Mouse (Mus musculus) stomach, embryonic 14.5 days (tissue): ENCODE measurements around the gene Clk2. TPM values are rescaled to one million over a fixed set of nuclear protein-coding genes. Genes with fewer than 3 reads are reported as not detected.
"Not testable (repeated sequence)": the region's sequence is repeated elsewhere in the genome, so short reads cannot be mapped to it uniquely, and the experiment has no call there.

Source experiments
- ATAC-seq: fragments of 200-750 bp; cut with Nextera tagmentation; 2 replicates; pipeline ENCODE4 v1.8.0; 2017; ENCODE audit warnings: low read depth, moderate TSS enrichment; ENCODE audit not compliant: insufficient number of reproducible peaks, insufficient read depth, low FRiP score
- H3K27ac ChIP-seq: fragments of 300-500 bp; sonication (generic); 2 replicates; pipeline ENCODE4 v1.5.1; 2014; ENCODE audit warnings: mild to moderate bottlenecking, low read length, moderate library complexity, mixed read lengths
- H3K27me3 ChIP-seq: fragments of 300-500 bp; sonication (generic); 2 replicates; pipeline ENCODE4 v1.6.1; 2014; ENCODE audit warnings: low read length, control low read depth, mixed read lengths; ENCODE audit not compliant: control insufficient read depth, insufficient read depth
- H3K36me3 ChIP-seq: fragments of 300-500 bp; sonication (generic); 2 replicates; pipeline ENCODE4 v1.6.1; 2014; ENCODE audit warnings: mild to moderate bottlenecking, control low read depth, low read length, moderate library complexity, mixed read lengths; ENCODE audit not compliant: control insufficient read depth, insufficient read depth
- H3K4me1 ChIP-seq: fragments of 300-500 bp; sonication (generic); 2 replicates; pipeline ENCODE4 v1.6.1; 2014; ENCODE audit warnings: low read length, control low read depth, mixed read lengths; ENCODE audit not compliant: control insufficient read depth, insufficient read depth
- H3K4me2 ChIP-seq: fragments of 300-500 bp; sonication (generic); replicated peaks from 2 replicates; pipeline ENCODE4 v1.6.1; 2014; ENCODE audit warnings: low read depth, low read length, control low read depth
- H3K4me3 ChIP-seq: fragments of 300-500 bp; sonication (generic); 2 replicates; pipeline ENCODE4 v1.5.1; 2014; ENCODE audit warnings: low read depth, low read length, control low read depth
- H3K9ac ChIP-seq: fragments of 300-500 bp; sonication (generic); replicated peaks from 2 replicates; pipeline ENCODE4 v1.6.1; 2014; ENCODE audit warnings: low read depth, mild to moderate bottlenecking, control low read depth, low read length, moderate library complexity, mixed read lengths
- H3K9me3 ChIP-seq: fragments of 300-500 bp; sonication (generic); 2 replicates; pipeline ENCODE4 v1.6.1; 2016; ENCODE audit warnings: low read depth, low read length, control low read depth; ENCODE audit not compliant: control insufficient read depth
- WGBS: fragments of 180-500 bp; shearing (Covaris S2); extraction: QIAGEN DNeasy Blood & Tissue Kit; methylation state at CpG from one replicate; pipeline ENCODE4 v1.1.7; 2014; 5-methylcytosine and 5-hydroxymethylcytosine counted together
- polyA plus RNA-seq: library from polyadenylated mRNA; unstranded; fragments of >200 nt; fragmentation: Nextera tagmentation; extraction: Ambion mirVana; gene quantifications from 2 replicates; pipeline ENCODE4 v1.2.1, GENCODE M21; 2014

Clk2 gene
- polyA plus RNA-seq, 1 experiment from 2014 or later: 35.1 TPM

DNA sequence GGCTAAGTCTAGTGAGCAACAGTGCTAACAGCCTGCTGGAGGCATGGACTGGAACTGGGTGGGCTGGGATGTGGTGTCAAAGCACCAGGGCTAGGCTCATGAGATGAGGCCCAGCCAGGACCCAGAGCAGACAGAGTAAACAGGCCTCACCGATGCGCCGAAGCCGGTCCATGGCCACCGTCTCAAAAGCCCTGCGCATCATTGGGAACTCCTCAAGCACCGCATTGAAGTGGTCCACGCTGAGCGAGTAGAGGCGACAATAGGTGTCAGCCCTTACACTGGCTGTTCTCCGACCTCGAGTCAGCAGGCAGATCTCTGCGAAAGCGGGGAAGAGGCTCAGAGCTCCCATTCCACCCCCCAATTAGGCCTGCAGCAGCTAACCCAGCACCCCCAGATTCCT is 16.0 kb upstream of the Clk2 start:
- 68% methylated on average over 14 of the region's 14 CpGs for WGBS
- ATAC-seq: no peak
- peaks cover 5% of the 10 kb centered on the region; the same call in 1 of the 2 replicates for H3K27me3 ChIP-seq

DNA sequence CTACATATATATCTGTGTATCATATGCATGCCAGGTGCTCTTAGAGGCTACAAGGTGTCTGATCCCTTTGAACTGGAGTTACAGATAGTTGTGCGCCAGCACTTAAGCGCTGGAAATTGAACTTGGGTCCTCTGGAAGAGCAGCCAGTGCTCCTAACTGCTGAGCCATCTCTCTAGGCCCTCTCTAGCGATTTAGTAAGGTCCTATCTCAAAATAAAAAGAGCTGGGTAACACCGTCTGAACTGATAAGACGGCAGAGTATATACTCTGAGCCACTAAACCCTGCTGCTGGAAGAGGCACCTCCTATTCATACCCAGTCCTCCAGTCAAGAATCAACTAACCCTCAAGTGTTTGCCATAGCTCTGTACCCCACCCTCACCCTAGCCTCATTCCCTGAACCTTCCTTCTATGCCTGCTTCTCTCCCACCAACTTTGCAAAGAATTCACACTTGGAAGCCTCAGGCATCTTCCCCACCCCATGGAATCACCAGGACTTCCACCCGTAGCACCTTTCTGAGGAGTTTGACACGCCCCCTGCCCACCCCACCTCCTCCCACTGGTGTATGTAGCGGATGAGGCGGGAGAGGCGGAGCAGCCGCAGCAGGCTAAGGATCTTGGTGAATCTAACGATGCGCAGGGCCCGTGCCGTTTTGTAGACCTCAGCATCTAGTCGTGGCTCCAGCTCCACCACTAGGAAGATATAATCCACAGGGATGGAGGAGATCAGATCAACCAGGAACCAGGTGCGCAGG is 12.3 kb upstream of the Clk2 start:
- 44% methylated on average over 17 of the region's 17 CpGs for WGBS
- H3K4me3 ChIP-seq: no peak overlapping the region
- H3K4me1 ChIP-seq: no peaks in the 10 kb centered on the region
- H3K9me3 ChIP-seq: no peaks in the 10 kb centered on the region
- H3K36me3 ChIP-seq: no peaks in the 10 kb centered on the region
- ATAC-seq: no peak
- no peak overlapping the region for H3K9ac ChIP-seq
- H3K27me3 ChIP-seq: peaks cover 5% of the 10 kb centered on the region; the same call in 1 of the 2 replicates
- H3K4me2 ChIP-seq: no peak overlapping the region
- no peak overlapping the region for H3K27ac ChIP-seq

More for the DNA sequence above, 16.0 kb upstream of the Clk2 start:
- no peaks in the 10 kb centered on the region for H3K9me3 ChIP-seq
- no peak overlapping the region for H3K4me3 ChIP-seq
- H3K4me2 ChIP-seq: no peak overlapping the region
- no peak overlapping the region for H3K27ac ChIP-seq
- H3K4me1 ChIP-seq: no peaks in the 10 kb centered on the region
- no peak overlapping the region for H3K9ac ChIP-seq
- no peaks in the 10 kb centered on the region for H3K36me3 ChIP-seq

DNA sequence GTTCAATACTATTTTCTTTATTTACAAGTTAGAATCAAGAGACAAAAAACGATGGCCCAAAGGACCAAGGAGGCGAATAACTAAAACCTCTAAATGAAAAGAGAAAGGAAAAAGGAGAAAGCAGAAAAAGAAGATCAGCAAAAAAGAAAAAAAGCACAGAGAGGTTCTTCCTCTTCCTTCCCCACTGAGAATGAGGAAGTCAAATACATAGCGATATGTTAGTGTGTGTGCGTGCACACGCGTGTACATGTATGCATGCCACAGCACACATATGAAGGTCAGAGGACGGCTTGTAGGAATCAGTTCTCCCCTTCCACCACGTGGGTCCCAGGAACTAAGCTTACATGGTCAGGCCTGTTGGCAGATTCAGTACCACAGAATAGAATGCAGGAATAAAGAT is 7.6 kb upstream of the Clk2 start:
- 89% methylated on average over 8 of the region's 8 CpGs for WGBS

DNA sequence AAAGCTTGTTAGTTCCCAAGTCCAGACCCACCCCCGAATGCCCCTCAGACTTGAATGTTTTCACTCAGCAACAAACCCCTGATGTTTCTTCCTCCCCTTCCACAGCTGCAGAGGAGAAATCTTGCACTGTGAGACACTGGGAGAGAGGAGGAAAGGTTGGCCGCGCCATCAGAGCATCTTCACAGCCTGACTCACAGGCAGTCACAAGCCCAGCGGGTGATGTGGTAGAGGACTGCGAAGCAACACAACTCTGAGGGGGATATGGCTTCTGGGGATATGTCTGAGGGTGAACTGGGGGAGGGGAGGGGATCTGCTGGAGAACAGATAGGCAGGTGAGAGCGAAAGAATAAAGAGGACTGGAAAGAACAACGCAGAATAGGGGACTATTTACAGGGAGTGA is 5.9 kb upstream of the Clk2 start:
- H3K9ac ChIP-seq: no peak overlapping the region
- no peak for ATAC-seq
- no peaks in the 10 kb centered on the region for H3K27me3 ChIP-seq
- H3K4me1 ChIP-seq: 0 out of 2 replicates have a peak, but pooled peaks cover 8% of the 10 kb centered on the region
- H3K27ac ChIP-seq: no peak overlapping the region
- H3K36me3 ChIP-seq: no peaks in the 10 kb centered on the region
- H3K4me3 ChIP-seq: no peak overlapping the region
- H3K9me3 ChIP-seq: no peaks in the 10 kb centered on the region
- 17% methylated on average over 7 of the region's 7 CpGs for WGBS
- no peak overlapping the region for H3K4me2 ChIP-seq

More for the DNA sequence above, 7.6 kb upstream of the Clk2 start:
- Histone ChIP-seq H3K4me3 (no peak overlapping the region), H3K36me3 (no peaks in the 10 kb centered on the region), H3K27ac (no peak overlapping the region), H3K27me3 (no peaks in the 10 kb centered on the region; the same call in 1 of the 2 replicates), H3K9me3 (no peaks in the 10 kb centered on the region), H3K4me2 (no peak overlapping the region), H3K9ac (no peak overlapping the region), H3K4me1 (0 out of 2 replicates have a peak, but pooled peaks cover 8% of the 10 kb centered on the region)
- no peak for ATAC-seq

DNA sequence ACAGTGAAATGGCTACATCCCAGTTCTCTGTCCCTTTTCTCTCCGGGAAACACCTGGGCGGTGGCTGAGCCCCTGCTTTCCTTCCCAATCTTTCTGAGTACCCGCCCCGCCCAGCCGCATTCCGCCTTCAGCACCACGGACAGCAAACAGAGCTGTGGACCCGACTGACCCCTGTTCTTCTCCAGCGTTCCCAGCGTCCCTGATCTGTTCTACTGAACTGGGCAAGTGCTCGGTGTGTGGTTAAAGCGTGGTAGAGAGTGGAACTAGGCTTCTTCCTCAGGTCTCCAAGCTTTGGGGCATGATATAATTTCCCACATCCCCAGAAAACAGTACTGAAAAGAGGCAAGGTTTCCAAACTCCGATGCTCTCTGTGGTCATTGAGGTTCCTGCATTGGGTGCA is 5.4 kb upstream of the Clk2 start:
- 0% methylated on average over 13 of the region's 13 CpGs for WGBS

DNA sequence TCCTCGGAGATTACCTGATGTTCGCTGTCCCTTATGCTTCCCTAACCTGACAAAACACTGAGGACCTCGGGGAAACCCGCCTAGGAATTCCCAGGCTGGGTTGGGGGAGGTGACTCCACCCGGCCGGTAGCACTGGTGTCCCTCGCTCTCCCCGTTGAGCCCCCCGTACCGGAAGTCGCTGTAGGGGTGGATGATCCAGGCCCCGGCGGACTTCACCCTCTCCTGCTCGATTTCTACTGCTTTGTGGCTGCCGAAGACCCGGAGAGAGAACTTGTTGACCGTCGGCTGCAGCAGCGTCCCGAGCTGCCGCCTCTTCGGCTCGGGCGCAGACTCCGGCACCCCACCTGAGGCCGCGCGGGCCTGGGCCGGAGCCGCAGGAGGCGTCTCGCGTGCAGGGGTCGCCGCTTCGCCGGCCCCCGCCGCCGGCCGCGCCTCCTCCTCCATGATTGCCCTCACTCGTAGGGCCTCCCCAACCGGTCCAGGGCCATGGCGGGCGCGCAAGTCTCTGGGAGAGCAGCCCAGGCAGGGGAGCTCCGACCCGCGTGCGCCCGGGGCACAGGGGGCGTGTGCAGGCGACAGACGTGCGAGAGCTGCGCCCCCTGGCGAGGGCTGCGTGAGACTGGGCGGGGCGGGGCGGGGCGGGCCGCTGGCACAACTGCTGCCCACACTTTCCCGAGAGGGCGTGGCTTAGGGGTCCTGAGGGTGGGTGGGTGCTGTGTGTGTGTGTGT is 4.8 kb upstream of the Clk2 start, which contains the start of gene Hcn3:
Hcn3 (minus strand) TSS at position 581 of the 729 bp plus-strand sequence.
- H3K4me2 ChIP-seq: peak within 1 kb of the TSS; percentile 96
- H3K9ac ChIP-seq: peak within 1 kb of the TSS; percentile 36; the same call in 1 of the 2 replicates
- ATAC-seq: peak; percentile 74
- H3K4me3 ChIP-seq: peak within 1 kb of the TSS; percentile 60
- H3K36me3 ChIP-seq: no peaks in the 10 kb centered on the region
- no peak within 1 kb of the TSS for H3K27ac ChIP-seq
- under 1% methylated on average over 53 of the region's 66 CpGs for WGBS
- H3K27me3 ChIP-seq: no peaks in the 10 kb centered on the region
- H3K4me1 ChIP-seq: peaks cover 13% of the 10 kb centered on the region
- no peaks in the 10 kb centered on the region for H3K9me3 ChIP-seq

More for the DNA sequence above, 5.4 kb upstream of the Clk2 start:
- Histone ChIP-seq H3K9me3 (no peaks in the 10 kb centered on the region), H3K4me2 (peak overlapping the region; percentile 96), H3K4me3 (peak overlapping the region; percentile 60), H3K9ac (no peak overlapping the region), H3K27me3 (no peaks in the 10 kb centered on the region), H3K4me1 (peaks cover 13% of the 10 kb centered on the region), H3K36me3 (no peaks in the 10 kb centered on the region), H3K27ac (no peak overlapping the region)
- peak; percentile 12; the same call in 1 of the 2 replicates for ATAC-seq

DNA sequence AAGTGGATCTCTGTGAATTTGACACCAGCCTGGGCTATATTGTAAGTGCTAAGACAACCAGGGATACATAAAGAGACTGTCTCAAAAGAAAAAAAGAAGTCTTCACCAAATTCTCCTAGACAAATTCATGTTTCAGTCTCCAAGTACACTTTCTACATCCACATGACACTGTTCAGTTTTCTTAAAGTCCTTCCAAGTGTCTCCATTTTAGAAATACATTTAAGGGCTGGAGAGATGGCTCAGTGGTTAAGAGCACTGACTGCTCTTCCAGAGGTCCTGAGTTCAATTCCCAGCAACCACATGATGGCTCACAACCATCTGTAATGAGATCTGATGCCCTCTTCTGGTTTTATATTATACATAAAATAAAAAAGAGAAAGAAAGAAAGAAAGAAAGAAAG is 3.4 kb upstream of the Clk2 start:
- not testable (repeated sequence) for H3K9ac ChIP-seq, H3K4me3 ChIP-seq, H3K36me3 ChIP-seq, H3K27me3 ChIP-seq, ATAC-seq, H3K27ac ChIP-seq, H3K4me2 ChIP-seq, H3K9me3 ChIP-seq
- H3K4me1 ChIP-seq: peaks cover 21% of the 10 kb centered on the region

DNA sequence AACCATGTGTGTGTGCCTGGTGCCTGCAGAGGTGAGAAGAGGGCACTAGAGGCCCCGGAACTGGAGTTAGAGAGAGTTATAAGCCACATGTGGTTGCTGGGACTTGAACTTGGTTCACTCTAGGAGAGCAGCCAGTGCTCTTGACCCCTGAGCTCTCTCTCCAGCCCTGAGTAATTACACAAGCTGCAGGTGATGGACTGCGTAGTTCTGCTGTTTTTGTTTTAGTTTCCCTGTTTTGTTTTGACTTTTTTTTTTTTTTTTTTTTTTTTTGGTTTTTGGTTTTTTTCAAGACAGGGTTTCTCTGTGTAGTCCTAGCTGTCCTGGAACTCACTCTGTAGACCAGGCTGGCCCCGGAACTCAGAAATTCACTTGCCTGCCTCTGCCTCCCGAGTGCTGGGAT is 2.8 kb upstream of the Clk2 start:
- no peak for ATAC-seq
- no peak overlapping the region for H3K9ac ChIP-seq
- no peaks in the 10 kb centered on the region for H3K9me3 ChIP-seq
- H3K27me3 ChIP-seq: no peaks in the 10 kb centered on the region
- no peak overlapping the region for H3K27ac ChIP-seq
- H3K4me1 ChIP-seq: peaks cover 26% of the 10 kb centered on the region
- WGBS: 85% methylated on average over 4 of the region's 4 CpGs
- peaks cover 7% of the 10 kb centered on the region; the same call in 1 of the 2 replicates for H3K36me3 ChIP-seq
- no peak overlapping the region for H3K4me3 ChIP-seq
- H3K4me2 ChIP-seq: no peak overlapping the region
